Mouse (Mus musculus) liver, postnatal 0 days (tissue): ENCODE data around the gene Fkbp9. TPM values are rescaled to one million over a fixed set of nuclear protein-coding genes. Genes with fewer than 3 reads are reported as not detected.

Source experiments
- ATAC-seq: fragments of 200-750 bp; cut with Nextera tagmentation; 2 replicates; pipeline ENCODE4 v1.8.0; 2017; ENCODE audit warnings: mild to moderate bottlenecking, moderate library complexity
- DNase-seq: peaks from one replicate; pipeline ENCODE4 v3.0.0-alpha.2; 2016
- H3K27ac ChIP-seq: fragments of 300-500 bp; sonication (generic); 2 replicates; pipeline ENCODE4 v1.5.1; 2014; ENCODE audit warnings: antibody characterized with exemption, moderate library complexity, mild to moderate bottlenecking, low read depth
- H3K27me3 ChIP-seq: fragments of 300-500 bp; sonication (generic); 2 replicates; pipeline ENCODE4 v1.6.1; 2014; ENCODE audit warnings: low read length, control low read depth, mixed read lengths; ENCODE audit not compliant: insufficient read depth
- H3K36me3 ChIP-seq: fragments of 300-500 bp; sonication (generic); replicated peaks from 2 replicates; pipeline ENCODE4 v1.6.1; 2014; ENCODE audit warnings: mild to moderate bottlenecking, control low read depth, low read length, moderate library complexity, mixed read lengths; ENCODE audit not compliant: insufficient read depth
- H3K4me1 ChIP-seq: fragments of 300-500 bp; sonication (generic); 2 replicates; pipeline ENCODE4 v1.6.1; 2014; ENCODE audit warnings: antibody characterized with exemption, mild to moderate bottlenecking, control low read depth; ENCODE audit not compliant: insufficient read depth
- H3K4me2 ChIP-seq: fragments of 300-500 bp; sonication (generic); 2 replicates; pipeline ENCODE4 v1.6.1; 2014; ENCODE audit warnings: low read depth, mild to moderate bottlenecking, low read length, moderate library complexity, mixed read lengths
- H3K4me3 ChIP-seq: fragments of 300-500 bp; sonication (generic); 2 replicates; pipeline ENCODE4 v1.5.1; 2014; ENCODE audit warnings: low read depth, low read length
- H3K9ac ChIP-seq: fragments of 300-500 bp; sonication (generic); replicated peaks from 2 replicates; pipeline ENCODE4 v1.6.1; 2014; ENCODE audit warnings: mild to moderate bottlenecking, moderate library complexity
- H3K9me3 ChIP-seq: fragments of 300-500 bp; sonication (generic); 2 replicates; pipeline ENCODE4 v1.6.1; 2016; ENCODE audit warnings: mild to moderate bottlenecking, control low read depth, low read length, mixed read lengths
- CTCF ChIP-seq: sonication (generic); IDR thresholded peaks from 2 replicates; pipeline ENCODE4 v1.5.1; 2016; ENCODE audit warnings: antibody characterized with exemption, low read depth
- EP300 ChIP-seq: IDR thresholded peaks from 2 replicates; pipeline ENCODE4 v1.6.1; 2016; ENCODE audit warnings: antibody characterized with exemption, low read depth, mild to moderate bottlenecking
- WGBS: fragments of 180-500 bp; shearing (Covaris S2); extraction: QIAGEN DNeasy Blood & Tissue Kit; methylation state at CpG from one replicate; pipeline ENCODE4 v1.1.7; 2014; ENCODE audit not compliant: insufficient replicate concordance; 5-methylcytosine and 5-hydroxymethylcytosine counted together
- polyA plus RNA-seq: library from polyadenylated mRNA; unstranded; fragments of >200 nt; fragmentation: Nextera tagmentation; extraction: Ambion mirVana; gene quantifications from 2 replicates; pipeline ENCODE4 v1.2.1, GENCODE M21; 2015

Fkbp9 gene
- polyA plus RNA-seq, 1 experiment from 2014 or later: 17.9 TPM

- Histone ChIP-seq H3K9me3 (no peaks in the 10 kb centered on the region), H3K36me3 (peaks cover 14% of the 10 kb centered on the region; the same call in 1 of the 2 replicates), H3K27me3 (no peaks in the 10 kb centered on the region), H3K4me1 (peaks cover 48% of the 10 kb centered on the region), H3K4me2 (peak overlapping the region; percentile 68), H3K27ac (peak overlapping the region; percentile 98), H3K4me3 (peak overlapping the region; percentile 46), H3K9ac (peak overlapping the region; percentile 55)
- TF ChIP-seq CTCF: no peak
- WGBS: 46% methylated on average over 3 of the region's 3 CpGs
- ATAC-seq (no peak), DNase-seq (no peak)
Observed at GRCm38 (mm10) chr6:56901336-56901735, 69.5 kb downstream of the Fkbp9 start.

DNA sequence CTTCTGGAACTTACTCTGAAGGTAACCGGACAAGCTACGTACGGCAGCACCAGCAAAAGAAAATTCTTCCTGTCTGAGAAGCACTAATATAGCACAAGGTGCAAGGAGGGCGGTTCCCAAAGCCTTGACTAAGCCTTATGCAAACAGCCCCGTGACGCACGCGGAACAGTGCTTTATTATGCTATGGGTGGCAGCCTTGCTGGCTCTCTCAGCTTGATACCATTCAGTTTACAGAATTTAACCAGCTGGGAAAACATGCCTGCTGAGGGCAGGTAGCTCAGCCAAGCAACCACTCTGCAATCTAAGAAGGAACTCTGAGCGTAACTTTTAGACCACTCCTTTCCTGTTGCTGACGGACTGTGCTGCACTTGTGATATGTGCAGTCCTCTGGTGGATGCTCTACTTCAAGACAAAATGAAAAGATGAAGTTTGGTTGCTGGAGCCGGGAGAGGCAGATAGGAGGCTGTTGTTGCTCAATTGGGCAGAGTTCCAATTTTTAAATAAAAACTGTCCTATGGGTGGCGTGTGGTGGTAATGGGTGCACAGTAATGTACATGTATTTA lies 70.0 kb downstream of the Fkbp9 start:
- Histone ChIP-seq H3K27me3 (no peaks in the 10 kb centered on the region), H3K9ac (peak overlapping the region; percentile 55), H3K9me3 (no peaks in the 10 kb centered on the region), H3K27ac (peak overlapping the region; percentile 98), H3K36me3 (peaks cover 9% of the 10 kb centered on the region; the same call in 1 of the 2 replicates), H3K4me2 (peak overlapping the region; percentile 68), H3K4me3 (peak overlapping the region; percentile 46), H3K4me1 (peaks cover 53% of the 10 kb centered on the region)
- ATAC-seq: peak; percentile 57
- WGBS: 9% methylated on average over 12 of the region's 12 CpGs
- peak; percentile 80 for DNase-seq
- TF ChIP-seq EP300: peak; percentile 64; the same call in 1 of the 2 replicates
- 0 out of 2 replicates have a peak, but pooled peaks have one; percentile 11 for TF ChIP-seq CTCF

- H3K27ac ChIP-seq: peak overlapping the region; percentile 98
- TF ChIP-seq CTCF (peak; percentile 48), EP300 (peak; percentile 96)
- H3K4me2 ChIP-seq: peak overlapping the region; percentile 68
- peaks cover 2% of the 10 kb centered on the region; the same call in 1 of the 2 replicates for H3K36me3 ChIP-seq
- DNase-seq (peak; percentile 62), ATAC-seq (peak; percentile 75)
- no peaks in the 10 kb centered on the region for H3K27me3 ChIP-seq
- H3K9ac ChIP-seq: peak overlapping the region; percentile 55
- no peaks in the 10 kb centered on the region for H3K9me3 ChIP-seq
- peak overlapping the region; percentile 46 for H3K4me3 ChIP-seq
- H3K4me1 ChIP-seq: peaks cover 61% of the 10 kb centered on the region
- 44% methylated on average over 7 of the region's 7 CpGs for WGBS
Observed at GRCm38 (mm10) chr6:56902606-56903520, 71.0 kb downstream of the Fkbp9 start.

DNA sequence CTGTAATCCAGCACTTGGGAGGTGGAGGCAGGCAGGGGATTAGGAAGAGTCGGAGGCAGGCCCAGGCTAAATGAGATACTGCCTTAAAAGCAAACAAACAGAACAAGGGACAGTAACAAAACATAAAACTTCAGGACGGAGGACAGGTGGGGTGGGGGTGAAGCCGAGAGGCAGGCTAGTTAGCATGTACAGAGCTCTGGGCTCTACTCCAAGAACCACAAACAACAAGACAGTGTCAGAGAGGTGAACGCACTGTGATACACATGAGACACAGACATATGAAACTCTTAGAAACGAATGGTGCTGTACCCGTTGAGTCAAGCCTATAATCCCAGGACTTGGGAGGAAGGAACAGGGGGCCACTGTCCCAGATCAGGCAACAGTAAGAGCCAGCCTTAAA lies 72.0 kb downstream of the Fkbp9 start:
- no peaks in the 10 kb centered on the region for H3K9me3 ChIP-seq
- no peaks in the 10 kb centered on the region for H3K27me3 ChIP-seq
- H3K36me3 ChIP-seq: peaks cover 7% of the 10 kb centered on the region; the same call in 1 of the 2 replicates
- TF ChIP-seq CTCF (no peak), EP300 (no peak)
- H3K4me1 ChIP-seq: peaks cover 67% of the 10 kb centered on the region
- WGBS: 41% methylated on average over 6 of the region's 6 CpGs
- no peak for DNase-seq
- 0 out of 2 replicates have a peak overlapping the region, but pooled peaks have one; percentile 0 for H3K4me3 ChIP-seq
- peak overlapping the region; percentile 51 for H3K9ac ChIP-seq
- ATAC-seq: peak; percentile 28
- H3K27ac ChIP-seq: peak overlapping the region; percentile 98
- H3K4me2 ChIP-seq: peak overlapping the region; percentile 68

DNA sequence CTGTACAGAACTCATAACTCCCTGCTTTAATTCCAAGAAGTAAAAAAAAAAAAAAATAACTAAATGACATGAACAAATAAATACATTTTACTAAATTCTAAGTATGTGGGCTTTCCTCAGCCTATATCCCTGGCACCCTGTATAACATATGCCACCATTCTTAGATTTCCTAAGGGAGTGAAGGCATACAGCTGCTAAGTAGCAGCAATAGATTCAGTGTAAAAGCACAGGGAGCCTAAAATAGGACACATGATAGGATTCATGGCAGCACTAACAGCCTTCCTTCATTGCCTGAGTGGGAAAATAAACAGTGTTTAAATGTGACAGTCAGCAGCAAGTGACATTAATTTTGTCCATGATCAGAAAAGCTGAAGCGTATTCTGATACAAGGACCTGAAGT lies 72.5 kb downstream of the Fkbp9 start:
- TF ChIP-seq CTCF: no peak
- 0 out of 2 replicates have a peak overlapping the region, but pooled peaks have one; percentile 0 for H3K4me3 ChIP-seq
- 93% methylated on average over 1 of the region's 1 CpGs for WGBS
- ATAC-seq: no peak
- DNase-seq: no peak
- peak overlapping the region; percentile 68 for H3K4me2 ChIP-seq
- H3K9me3 ChIP-seq: no peaks in the 10 kb centered on the region
- H3K27ac ChIP-seq: peak overlapping the region; percentile 98
- H3K36me3 ChIP-seq: peaks cover 7% of the 10 kb centered on the region; the same call in 1 of the 2 replicates
- H3K27me3 ChIP-seq: no peaks in the 10 kb centered on the region
- H3K9ac ChIP-seq: peak overlapping the region; percentile 51
- peaks cover 69% of the 10 kb centered on the region for H3K4me1 ChIP-seq

DNA sequence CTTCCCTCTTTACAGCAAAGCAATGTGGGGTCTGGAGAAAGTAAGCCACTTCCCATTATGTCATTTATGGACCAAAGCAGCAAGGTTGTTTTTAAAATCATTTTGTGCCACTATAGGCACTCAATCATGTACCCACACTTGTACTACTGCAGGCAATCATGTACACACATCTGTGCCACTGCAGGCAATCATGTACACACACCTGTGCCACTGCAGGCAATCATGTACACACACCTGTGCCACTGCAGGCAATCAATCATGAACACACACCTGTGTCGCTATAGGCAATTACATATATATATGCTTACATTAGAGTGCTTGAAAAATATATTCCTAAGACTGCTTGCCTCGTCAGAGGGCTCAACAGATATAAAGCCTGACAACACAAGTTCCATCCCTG lies 73.1 kb downstream of the Fkbp9 start:
- ATAC-seq: peak; percentile 57
- Histone ChIP-seq H3K9me3 (no peaks in the 10 kb centered on the region), H3K9ac (no peak overlapping the region), H3K27me3 (no peaks in the 10 kb centered on the region), H3K36me3 (peaks cover 7% of the 10 kb centered on the region; the same call in 1 of the 2 replicates), H3K4me3 (no peak overlapping the region), H3K27ac (peak overlapping the region; percentile 98), H3K4me1 (peaks cover 74% of the 10 kb centered on the region), H3K4me2 (0 out of 2 replicates have a peak overlapping the region, but pooled peaks have one; percentile 14)
- WGBS: 68% methylated on average over 2 of the region's 2 CpGs
- DNase-seq: no peak
- TF ChIP-seq CTCF (no peak), EP300 (peak; percentile 99)
